Mouse (Mus musculus) lung, adult 2 months (tissue): ENCODE measurements around the gene Camta1. TPM values are rescaled to one million over a fixed set of nuclear protein-coding genes. Genes with fewer than 3 reads are reported as not detected.

Source experiments
- DNase-seq: peaks from one replicate; pipeline ENCODE4 v3.0.0; 2022
- H3K4me1 ChIP-seq: fragments of 200-500 bp; 2 replicates; pipeline ENCODE4 v1.6.1; 2011; ENCODE audit warnings: low read length; ENCODE audit not compliant: control insufficient read depth, insufficient read depth
- H3K4me3 ChIP-seq: fragments of 200-500 bp; replicated peaks from 2 replicates; pipeline ENCODE3; 2011; ENCODE audit warnings: low read depth, mild to moderate bottlenecking, control low read depth, low read length; ENCODE audit errors: extremely low read depth
- CTCF ChIP-seq: fragments of 200-500 bp; IDR thresholded peaks from 2 replicates; pipeline ENCODE4 v1.5.1; 2011; ENCODE audit warnings: mild to moderate bottlenecking, low read length, control low read depth; ENCODE audit not compliant: insufficient read depth
- POLR2A ChIP-seq: fragments of 200-500 bp; IDR thresholded peaks from 2 replicates; pipeline ENCODE4 v1.6.1; 2011; ENCODE audit warnings: low read depth, mild to moderate bottlenecking, control low read depth, low read length, borderline replicate concordance; ENCODE audit errors: extremely low read depth
- WGBS: fragments of 180-500 bp; shearing (Covaris S2); methylation state at CpG from one replicate; pipeline ENCODE4 v1.1.7; 2018; 5-methylcytosine and 5-hydroxymethylcytosine counted together
- polyA plus RNA-seq: library from polyadenylated mRNA; depleted of rRNA; stranded (reverse); fragments of >200 nt; gene quantifications from 2 replicates; pipeline ENCODE4 v1.2.3, GENCODE M21; 2012

Camta1 gene
- polyA plus RNA-seq, 1 experiment = 10.4 TPM

DNA sequence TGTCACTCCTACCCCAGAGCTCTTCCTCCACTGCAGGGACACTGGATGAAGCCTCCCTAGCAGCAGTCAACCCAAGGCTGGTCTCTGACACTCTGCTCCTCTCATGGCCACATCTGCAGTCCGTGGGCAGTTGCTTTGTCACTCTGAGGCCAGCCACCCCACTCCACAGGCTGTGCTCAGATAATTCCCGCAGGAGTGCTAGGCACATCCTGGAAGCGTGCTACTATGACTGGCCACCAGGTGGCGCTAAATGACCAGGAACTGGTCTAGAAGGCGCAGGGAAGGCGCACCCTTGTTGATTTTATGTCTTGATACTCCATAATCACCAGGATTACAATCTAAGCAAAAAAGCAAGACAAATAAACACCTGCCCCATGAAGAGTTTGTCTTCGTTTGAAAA, 704.8 kb downstream of the Camta1 start:
- TF ChIP-seq POLR2A = no peak
- peak; percentile 95 for TF ChIP-seq CTCF
- no peak overlapping the region for H3K4me3 ChIP-seq
- under 1% methylated on average over 7 of the region's 7 CpGs for WGBS
- peak; percentile 83 for DNase-seq
- H3K4me1 ChIP-seq = no peaks in the 10 kb centered on the region

DNA sequence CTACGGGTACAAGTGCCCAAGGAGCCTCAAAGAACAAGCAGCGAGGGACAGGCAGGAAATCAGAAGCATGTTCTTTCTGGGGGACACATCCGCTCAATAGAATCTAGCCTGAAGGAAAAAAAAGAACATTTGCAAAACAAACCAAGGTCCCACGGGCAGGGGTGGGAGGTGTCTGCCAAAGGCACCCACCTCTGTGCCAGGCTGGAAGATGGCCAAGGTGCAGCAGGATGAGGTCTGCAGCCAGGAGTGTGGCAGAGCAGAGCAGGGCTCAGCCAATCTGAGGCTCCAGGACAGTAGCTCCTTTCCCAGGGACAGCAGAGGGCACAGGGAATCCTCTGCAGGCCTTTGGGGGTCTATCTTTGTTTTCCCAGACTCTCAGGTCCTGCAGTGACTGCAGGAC, 706.1 kb downstream of the Camta1 start:
- H3K4me1 ChIP-seq = no peaks in the 10 kb centered on the region
- H3K4me3 ChIP-seq = no peak overlapping the region
- TF ChIP-seq POLR2A (no peak), CTCF (no peak)
- DNase-seq = no peak
- 50% methylated on average over 4 of the region's 4 CpGs for WGBS

DNA sequence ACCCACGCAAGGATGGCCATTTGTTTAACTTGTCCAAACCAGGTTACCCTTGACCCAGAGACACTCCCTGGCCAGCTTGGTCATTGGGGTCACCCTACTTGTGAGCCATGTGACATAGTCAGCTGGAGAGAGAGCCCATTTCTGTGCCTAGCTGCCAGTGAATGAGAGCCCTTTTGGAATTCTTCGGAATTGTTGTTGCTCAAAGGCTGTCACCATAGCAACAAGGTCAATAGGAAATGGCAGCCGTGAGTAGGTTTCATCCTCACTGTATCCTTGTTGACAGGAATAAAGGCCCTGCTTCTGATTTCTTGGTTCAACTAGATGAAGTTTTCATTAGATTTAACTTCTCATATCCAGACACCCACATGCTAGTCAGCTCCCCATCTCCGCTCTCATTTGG, 707.4 kb downstream of the Camta1 start:
- 44% methylated on average over 4 of the region's 4 CpGs for WGBS

DNA sequence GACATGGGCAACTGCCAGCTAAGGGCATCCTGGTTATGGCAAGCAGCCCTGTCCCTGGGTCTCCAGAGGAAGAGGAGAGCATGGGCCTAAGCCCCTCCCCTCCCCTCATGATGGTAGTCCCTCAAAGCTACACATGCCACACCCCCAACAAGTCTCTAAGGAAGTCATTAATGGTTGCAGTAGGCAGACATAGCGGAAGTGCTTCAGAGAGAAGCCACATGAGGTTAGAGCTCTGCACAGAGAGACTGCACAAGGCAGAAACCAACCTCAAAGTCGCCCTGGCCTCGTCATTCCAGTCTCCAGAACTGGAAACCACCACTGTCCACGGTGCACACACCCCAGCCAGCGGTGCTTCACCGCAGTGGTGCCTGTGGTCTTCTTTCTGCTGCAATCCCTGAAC, 709.7 kb downstream of the Camta1 start:
- Histone ChIP-seq H3K4me3 (no peak overlapping the region), H3K4me1 (no peaks in the 10 kb centered on the region)
- 53% methylated on average over 6 of the region's 6 CpGs for WGBS
- no peak for DNase-seq
- TF ChIP-seq POLR2A = no peak
- no peak for TF ChIP-seq CTCF

More for the DNA sequence above, 707.4 kb downstream of the Camta1 start:
- TF ChIP-seq POLR2A = no peak
- no peak for DNase-seq
- H3K4me3 ChIP-seq = no peak overlapping the region
- no peaks in the 10 kb centered on the region for H3K4me1 ChIP-seq

DNA sequence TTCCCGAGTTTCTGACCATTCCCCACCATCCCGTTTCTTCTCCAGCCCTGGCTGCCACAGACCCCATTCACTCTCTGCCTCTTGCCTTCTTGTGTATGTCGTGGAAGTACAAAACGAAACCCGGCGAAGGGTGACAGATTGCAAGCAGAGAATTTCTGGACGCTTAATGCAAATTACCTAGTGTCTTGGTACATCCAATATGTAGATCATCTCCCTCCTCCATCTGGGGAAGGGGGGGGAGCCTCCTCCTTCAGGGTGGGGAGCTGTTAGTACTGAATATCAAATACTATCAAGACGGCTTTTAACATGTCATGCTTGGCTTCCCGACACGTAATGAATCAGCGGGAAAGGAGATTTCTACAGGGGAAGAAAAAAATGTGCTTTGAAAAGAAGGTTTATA, 710.8 kb downstream of the Camta1 start:
- WGBS = 76% methylated on average over 11 of the region's 11 CpGs
- no peaks in the 10 kb centered on the region for H3K4me1 ChIP-seq
- no peak for DNase-seq
- H3K4me3 ChIP-seq = no peak overlapping the region
- TF ChIP-seq CTCF = no peak
- no peak for TF ChIP-seq POLR2A

DNA sequence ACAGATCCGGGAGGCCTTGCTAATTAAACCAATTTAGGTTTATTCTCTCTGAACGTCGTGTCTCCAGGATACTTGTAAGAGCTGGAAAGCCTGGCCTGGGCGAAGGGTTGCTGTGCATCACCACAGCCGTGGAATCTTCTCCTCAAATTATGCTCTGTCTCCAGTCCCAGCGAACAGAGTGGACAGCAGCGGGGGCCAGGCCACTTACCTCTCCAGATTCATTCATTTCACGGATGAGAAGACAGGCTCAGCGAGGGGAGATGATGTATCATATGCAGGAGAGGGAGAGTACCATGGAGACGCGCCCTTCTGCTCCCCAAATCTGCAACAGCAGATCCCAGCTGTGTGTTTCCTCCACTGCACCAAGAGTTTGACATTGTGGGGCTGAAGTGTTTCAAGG, 711.6 kb downstream of the Camta1 start:
- Histone ChIP-seq H3K4me3 (no peak overlapping the region), H3K4me1 (no peaks in the 10 kb centered on the region)
- TF ChIP-seq CTCF (no peak), POLR2A (no peak)
- DNase-seq = no peak
- WGBS = 78% methylated on average over 11 of the region's 11 CpGs

DNA sequence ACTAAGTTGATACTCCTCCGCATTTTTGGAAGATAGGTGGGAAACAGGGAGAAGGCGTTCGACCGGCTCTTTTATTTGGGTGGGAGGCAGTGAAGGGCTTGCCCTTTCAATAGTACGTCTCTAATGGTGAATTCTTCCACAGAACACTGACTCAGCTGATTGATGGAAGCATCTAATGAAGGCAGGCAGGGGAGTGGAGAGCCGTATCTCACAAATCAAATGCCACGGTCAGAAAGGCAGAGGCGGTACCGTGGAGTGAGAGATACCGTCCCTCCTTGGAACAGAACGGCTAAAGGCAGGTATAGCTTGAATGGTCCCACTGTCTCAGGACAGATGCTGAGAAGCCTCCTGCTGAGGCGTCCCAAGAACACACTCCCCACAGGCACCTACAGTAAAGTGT, 714.1 kb downstream of the Camta1 start:
- H3K4me1 ChIP-seq = no peaks in the 10 kb centered on the region
- no peak overlapping the region for H3K4me3 ChIP-seq
- DNase-seq = no peak
- WGBS = 42% methylated on average over 12 of the region's 12 CpGs
- TF ChIP-seq CTCF (no peak), POLR2A (no peak)

DNA sequence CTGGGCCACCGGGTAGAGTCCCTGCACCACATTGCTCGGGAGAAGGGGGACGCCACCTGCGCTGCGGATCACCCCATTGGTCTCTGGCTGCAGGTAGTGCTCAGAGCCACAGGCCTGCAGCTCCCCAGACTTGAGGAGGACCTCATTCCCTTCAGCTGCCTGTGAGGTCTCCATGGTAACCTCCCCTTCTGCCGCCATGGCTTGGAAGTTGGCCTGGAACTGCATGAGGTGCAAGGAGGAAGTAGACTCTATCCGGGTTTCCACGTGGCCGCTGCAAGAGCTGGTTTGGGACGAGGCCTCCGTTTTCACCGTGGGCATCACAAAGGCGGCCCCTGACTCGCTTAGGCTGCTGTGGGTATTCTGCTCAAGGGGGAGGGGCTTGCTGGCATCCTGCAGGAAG, 717.6 kb downstream of the Camta1 start:
- WGBS = 88% methylated on average over 14 of the region's 14 CpGs
- H3K4me1 ChIP-seq = peaks cover 2% of the 10 kb centered on the region; the same call in 1 of the 2 replicates
- no peak for TF ChIP-seq CTCF
- TF ChIP-seq POLR2A = no peak

DNA sequence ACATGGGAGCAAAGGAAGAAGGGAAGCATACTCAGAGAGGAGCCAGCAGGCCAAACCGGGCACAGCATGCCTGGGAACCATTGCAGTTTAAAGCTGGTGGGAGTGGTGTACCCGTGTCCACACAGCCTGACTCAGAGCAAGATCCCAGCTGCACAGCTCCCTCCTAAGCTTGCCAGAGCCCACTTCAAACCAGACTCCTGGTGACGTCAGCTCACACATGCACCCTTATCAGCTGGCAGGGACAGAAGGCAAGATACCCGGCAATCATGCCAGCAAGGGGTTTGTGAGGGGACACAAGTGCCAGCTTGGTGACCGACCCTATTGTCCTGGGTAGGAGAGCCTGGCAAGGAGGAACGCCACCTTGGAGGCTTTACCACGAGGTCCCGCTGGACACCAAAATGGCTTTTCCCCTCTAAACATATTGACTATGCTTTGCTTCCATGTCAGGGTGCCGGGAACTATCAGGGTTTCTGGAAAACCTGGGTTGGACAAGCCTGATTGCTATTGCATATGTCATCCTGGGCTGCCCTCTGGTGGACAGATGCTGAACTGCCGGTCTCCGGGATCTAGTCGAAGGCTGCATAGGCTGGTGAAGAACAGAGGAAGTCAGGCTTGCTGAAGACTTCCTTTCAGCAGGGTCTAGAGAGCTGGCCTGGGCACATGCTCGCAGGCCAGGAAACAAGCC, 720.3 kb downstream of the Camta1 start:
- Histone ChIP-seq H3K4me3 (no peak overlapping the region), H3K4me1 (peaks cover 2% of the 10 kb centered on the region; the same call in 1 of the 2 replicates)
- peak; percentile 95 for DNase-seq
- TF ChIP-seq POLR2A (no peak), CTCF (peak; percentile 90)
- WGBS = 4% methylated on average over 13 of the region's 13 CpGs

More for the DNA sequence above, 717.6 kb downstream of the Camta1 start:
- DNase-seq = no peak
- no peak overlapping the region for H3K4me3 ChIP-seq

DNA sequence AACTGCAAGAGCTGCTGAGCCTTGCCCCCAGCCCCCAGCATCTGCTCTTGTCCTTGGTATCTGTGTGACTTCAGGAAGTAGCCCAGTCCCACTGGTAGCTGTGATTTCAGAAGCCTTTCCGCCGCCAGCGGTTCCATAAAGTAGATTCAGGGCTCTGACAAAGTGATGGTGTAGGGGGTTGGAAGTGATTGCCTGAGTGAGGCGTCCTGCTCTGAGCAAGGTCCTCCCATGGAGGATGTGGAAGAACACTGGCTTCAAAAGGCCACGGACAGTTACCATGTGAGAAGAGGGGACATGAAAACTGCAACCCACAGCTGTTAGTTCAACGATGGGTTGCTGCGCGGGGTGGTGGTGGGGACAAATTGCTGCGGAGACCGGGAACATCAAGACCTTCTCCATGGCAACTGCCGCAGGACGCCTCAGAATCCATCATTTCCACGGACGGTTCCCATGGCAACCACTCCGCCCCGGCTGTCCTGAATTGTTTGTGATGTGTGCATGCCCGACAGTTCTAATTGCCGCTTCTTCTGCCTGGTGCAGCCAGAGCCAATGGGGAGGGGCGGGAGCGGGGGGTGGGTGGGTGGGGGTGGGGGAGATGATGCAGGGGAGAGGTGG, 721.2 kb downstream of the Camta1 start:
- WGBS = 6% methylated on average over 20 of the region's 20 CpGs
- H3K4me1 ChIP-seq = peaks cover 2% of the 10 kb centered on the region; the same call in 1 of the 2 replicates
- H3K4me3 ChIP-seq = no peak overlapping the region
- no peak for DNase-seq
- TF ChIP-seq CTCF (no peak), POLR2A (no peak)
